Mouse (Mus musculus): ENCODE results near the gene Zpbp2.

- no peak for TF ChIP-seq CTCF (IDR thresholded peaks at IDR 0.05; ENCODE audit: control insufficient read depth, insufficient read depth, insufficient replicate concordance, low read depth, low read length)
- TF ChIP-seq POLR2A (IDR thresholded peaks at IDR 0.05; ENCODE audit: control insufficient read depth, low read depth, low read length): no peak
These were observed 4.3 kb downstream of the Zpbp2 start for GRCm38 (mm10) chr11:98555124-98555700.

Data from testis, adult 2 months (tissue).